Mouse (Mus musculus): Measurements from ENCODE around the gene Tcaf2. TPM values are rescaled to one million over a fixed set of nuclear protein-coding genes. Genes with fewer than 3 reads are reported as not detected.

Gene Tcaf2
- 1 to 10 TPM; 4.4 to 5.7 TPM for total RNA-seq (2021)

DNA sequence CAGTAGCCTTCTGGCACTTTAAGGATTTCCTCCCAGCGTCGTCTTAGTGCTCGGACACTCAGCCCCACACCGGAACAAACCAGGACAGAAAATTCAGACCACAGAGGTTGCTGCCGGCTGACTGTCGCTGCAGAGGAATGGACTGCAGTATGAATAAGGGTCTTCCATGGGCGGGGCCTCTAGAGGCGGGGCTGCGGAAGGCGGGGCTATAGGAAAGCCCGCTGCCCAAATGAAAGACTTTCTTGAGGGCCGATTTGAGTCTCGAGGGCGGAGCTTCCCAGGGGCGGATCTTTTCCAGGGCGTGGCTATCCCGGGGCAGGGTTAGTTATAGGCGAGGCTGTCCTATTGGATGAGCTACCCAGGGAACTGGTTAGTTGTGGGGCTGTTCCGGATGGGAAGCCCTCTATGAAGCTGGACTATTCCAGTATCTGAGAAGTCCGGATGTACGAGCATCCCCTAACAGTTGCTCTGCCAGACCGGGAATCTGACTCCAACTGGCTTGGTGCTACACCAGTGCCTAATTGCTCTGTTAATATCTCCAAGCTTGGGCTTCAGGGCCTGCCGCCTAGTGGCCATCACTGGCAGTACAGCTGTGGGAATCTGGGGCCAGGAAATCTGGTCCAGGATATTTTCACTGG is at the start of gene Tcaf2:
TSS of gene Tcaf2 (minus strand) at position 343 of the 638 bp plus-strand sequence.
- peak; percentile 92 for DNase-seq
- intact Hi-C loops (cut with DNase I) = loop anchor here (2.0 to 5.0 kb wide), 2 partner anchors 48 to 418 kb away; no protein-coding TSS in a partner anchor

DNA sequence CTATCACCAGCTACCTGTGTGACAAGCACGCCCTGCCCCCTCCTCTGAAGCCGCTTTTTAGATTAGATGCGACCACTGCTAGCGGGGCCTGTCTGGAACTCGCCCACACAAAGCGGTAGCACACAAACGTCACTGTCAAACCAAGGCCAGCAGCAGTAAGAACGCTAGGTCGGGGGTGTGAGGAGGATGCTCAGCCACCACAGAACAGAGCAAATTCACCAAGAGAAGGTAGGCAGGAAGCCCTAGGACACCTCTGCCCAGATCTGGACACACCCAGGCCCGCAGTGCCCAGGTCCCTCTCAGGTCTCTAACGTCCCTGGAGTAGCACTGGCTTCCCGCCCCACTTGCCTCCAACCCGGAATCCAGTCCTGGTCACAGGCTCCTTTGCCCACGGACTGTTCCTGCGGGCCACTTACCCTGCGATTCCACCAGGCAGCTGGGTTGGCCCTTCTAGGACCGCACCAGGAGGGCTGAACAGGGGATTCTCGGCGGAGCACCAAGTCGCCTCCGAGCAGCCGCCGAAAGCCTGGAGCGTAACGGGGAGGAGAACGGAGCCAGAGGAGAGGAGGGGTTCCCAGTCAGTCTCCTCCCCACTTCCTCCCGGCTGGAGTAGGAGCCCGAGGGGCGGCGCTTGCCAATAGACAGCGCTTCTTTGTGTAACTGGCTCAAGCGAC is 47.6 kb upstream of the Tcaf2 start:
- intact Hi-C loops (cut with DNase I) = loop anchor here (2.0 kb wide), 2 partner anchors 18 to 48 kb away; partner anchors contain the start of genes Tcaf1 and Tcaf2

DNA sequence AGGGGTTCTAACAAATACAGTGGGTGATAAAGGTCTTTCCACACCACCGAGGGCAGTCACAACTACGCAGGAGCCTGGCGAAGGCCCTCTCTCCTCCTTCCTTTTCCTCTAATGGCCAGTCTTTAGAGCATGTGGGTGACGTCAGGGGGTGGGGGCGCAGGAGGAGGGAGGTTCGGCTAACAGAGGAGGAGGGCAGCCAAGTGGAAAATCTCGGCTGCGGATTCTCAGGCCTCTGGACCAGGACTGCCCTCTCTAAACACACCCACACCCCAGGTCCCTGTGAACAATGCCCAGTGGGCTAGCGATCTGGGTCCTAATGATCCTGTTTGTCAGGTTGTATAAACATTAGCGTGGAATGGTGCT is 47.1 kb upstream of the Tcaf2 start:
- intact Hi-C loops (cut with DNase I) = loop anchor here (2.0 kb wide), 2 partner anchors 19 to 47 kb away; partner anchors contain the start of genes Tcaf1 and Tcaf2
- peak; percentile 85 for DNase-seq

More for the DNA sequence above, 47.6 kb upstream of the Tcaf2 start:
- peak; percentile 88 for DNase-seq

DNA sequence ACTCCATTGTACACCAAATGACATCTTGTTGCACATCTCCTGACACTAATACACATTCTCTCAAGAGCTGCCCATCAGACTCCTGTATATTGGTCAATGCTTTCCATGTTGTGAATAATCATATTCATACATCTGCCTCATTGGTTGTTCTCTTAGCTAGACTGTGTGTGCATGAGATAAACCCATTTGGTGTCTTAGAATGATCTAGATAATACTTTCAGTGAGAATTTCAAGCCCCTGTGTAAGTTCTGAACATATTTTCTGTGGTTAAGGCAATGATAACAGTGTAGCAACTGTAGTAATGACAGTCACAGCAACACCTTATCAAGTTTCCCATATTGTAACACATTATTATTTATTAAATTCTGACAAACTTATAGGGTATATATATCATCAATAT is 44.7 kb upstream of the Tcaf2 start:
- DNase-seq = no peak
- intact Hi-C loops (cut with DNase I) = no loop called here

DNA sequence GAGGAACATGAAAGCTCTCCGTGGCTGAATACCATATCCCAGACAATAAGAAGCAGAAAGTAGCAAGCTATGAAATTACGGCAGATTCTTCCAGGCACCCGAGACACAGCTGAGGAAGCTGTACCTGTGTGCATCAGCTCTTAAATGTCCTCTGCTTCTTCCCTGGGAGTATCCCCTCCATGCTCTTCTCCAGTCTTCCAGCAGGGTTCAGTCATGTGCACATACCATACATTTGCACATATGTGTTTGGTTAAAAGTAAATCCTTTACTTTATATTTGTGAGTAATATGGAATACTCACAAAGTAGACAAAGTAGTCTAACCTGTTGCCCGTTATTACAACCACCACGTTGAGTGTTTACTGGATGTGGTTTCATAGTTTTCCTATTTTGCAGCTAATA is 42.9 kb upstream of the Tcaf2 start:
- no peak for DNase-seq
- intact Hi-C loops (cut with DNase I) = no loop called here

DNA sequence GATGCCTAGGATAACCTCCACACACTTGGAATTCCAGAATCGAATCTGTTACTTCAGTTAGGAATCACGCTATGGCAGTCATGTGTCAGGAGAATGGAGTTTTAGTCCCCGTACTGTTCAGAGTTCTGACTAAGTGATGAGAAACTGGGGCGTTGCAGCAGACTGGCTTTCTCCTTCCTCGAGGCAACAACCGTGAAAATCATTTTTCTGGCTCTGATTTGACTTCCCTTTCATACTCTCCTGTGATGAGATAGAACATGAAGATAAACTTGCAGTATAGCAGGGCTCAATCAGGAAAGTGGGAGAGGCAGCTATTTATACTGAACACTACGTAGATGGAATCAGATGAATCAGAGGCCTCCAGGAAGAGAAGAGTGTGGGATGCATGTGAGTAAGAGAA is 35.0 kb upstream of the Tcaf2 start:
- DNase-seq = no peak
- intact Hi-C loops (cut with DNase I) = no loop called here

DNA sequence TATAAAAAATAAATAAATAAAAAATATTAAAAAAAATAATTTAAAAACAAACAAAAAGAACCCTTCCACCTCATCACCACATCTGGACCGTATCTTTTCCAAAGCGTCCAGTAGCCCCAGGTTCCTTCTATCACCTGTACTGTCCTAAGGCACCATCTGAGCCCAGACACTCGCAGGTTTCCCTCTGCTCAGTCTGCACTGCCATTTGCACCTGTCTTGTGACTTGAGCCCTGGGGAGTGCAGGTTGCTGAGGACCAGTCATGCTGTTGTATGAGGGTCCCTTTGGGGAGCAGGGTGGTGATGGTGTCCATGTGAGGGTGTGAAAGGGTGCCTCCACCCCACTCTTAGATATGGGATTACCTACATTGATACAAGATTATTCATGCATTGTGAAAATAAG is 31.0 kb upstream of the Tcaf2 start:
- intact Hi-C loops (cut with DNase I) = no loop called here
- no peak for DNase-seq

DNA sequence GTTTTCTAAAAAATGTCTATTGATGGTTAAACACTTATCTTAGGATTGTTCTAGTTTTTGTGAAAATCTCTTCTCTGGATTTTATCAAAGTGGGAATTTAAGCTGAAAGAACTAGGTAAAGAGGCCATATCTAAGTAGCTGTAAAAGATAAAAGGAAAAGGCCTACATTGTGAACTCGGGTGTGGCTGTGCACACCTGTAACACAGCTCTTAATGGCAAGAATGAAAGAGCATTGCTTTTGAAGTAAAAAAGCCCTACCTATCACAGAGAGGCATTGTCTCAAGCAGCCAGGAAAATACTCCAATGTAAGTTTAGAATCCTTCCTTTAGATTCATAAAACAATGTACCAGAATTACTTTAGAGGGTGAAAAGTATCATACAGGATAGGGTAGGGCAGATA is 26.7 kb upstream of the Tcaf2 start:
- DNase-seq = no peak
- intact Hi-C loops (cut with DNase I) = no loop called here

DNA sequence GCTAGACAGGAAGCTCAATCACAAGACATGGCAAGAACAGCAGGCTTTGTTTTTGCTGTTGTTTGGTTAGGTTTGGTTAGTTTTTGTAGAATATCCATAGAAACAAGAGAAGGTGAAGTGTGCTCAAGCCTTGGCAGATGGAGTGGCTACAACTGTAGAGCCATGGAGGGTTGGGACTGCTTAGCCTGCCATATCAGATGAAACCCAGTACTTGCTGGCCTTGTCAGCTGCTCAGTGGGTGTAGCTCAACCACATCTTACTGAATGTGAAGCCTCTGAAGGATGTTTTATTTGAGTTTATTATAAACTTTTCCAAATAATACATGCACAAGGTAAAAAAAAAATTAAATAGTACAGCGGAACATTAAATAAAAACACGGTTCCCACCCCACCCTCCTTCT is 22.7 kb upstream of the Tcaf2 start:
- DNase-seq = no peak
- intact Hi-C loops (cut with DNase I) = no loop called here

DNA sequence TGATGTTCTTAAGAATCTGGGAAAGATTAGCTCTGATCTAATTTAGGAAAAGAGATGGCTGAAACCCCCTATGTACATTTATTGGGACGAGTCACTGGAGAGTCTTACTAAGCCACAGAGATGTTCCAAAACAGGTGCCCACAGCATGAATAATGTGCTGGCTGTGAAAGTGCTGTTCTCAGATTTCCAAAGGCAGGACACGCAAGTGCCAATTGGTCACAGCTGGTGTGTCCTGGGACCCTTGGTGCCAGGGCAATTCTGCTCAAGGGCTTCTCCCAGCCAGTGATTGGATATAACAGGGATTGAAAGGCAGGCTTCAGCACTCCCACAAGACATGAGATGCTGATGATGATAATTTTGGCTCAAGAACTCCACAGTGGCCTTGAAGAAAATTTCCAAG is 16.7 kb upstream of the Tcaf2 start:
- intact Hi-C loops (cut with DNase I) = loop anchor here (5.0 kb wide), 1 partner anchor 201 kb away; no protein-coding TSS in a partner anchor
- DNase-seq = no peak

DNA sequence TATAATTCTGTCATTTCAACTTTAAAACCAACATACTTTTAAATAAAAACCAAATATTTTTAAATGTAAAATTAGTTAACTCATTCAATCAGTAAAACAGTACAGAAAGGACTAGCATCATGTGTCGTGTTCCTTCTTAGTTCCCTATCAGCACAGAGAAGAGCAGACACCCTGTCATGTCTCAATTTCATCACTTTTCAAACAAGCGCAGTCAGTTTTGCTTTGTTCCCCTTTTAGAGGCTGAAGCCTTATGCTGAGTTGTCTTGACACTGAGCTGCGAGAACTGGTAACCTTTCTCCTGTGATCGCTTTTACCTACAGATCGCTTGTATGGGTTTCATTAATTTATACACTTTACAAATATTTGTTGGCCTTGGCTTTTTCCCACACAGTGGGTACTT is 10.7 kb downstream of the Tcaf2 start:
- no peak for DNase-seq
- intact Hi-C loops (cut with DNase I) = no loop called here

DNA sequence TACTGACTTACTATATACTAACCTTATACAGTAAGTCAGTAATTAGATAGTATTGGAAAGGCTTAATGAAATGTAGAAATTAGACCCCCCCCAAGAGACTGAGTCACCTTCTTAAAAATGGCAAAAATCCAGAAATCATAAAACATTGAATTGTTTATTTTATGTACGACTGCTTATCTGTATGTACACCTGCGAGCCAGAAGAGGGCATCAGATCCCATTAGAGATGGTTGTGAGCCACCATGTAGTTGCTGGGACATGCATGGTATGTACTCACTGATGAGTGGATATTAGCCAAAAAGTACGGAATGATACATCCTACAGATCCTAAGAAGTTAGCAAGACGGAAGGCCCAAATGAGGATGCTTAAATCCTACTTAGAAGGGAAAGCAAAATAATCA is 13.7 kb downstream of the Tcaf2 start:
- intact Hi-C loops (cut with DNase I) = no loop called here
- no peak for DNase-seq

DNA sequence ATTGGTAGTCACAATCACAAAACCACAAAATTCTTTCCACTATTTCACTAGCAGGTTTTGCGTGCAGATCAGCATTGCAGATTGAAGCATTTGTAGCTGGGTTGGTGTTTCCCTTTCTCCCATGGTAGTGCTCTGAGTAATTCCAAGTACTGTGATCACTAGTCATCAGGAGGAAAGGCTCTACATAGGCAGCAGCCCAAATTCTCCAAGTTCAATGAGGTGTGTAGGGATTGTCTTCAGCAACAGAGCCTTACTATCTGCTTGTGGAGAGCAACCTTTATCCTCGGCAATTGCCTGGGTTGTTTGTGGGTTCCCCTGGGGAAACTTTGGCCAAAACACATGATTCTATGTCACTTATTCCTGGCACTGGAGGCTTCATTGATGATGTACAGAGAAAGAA is 28.1 kb downstream of the Tcaf2 start:
- intact Hi-C loops (cut with DNase I) = no loop called here
- no peak for DNase-seq

DNA sequence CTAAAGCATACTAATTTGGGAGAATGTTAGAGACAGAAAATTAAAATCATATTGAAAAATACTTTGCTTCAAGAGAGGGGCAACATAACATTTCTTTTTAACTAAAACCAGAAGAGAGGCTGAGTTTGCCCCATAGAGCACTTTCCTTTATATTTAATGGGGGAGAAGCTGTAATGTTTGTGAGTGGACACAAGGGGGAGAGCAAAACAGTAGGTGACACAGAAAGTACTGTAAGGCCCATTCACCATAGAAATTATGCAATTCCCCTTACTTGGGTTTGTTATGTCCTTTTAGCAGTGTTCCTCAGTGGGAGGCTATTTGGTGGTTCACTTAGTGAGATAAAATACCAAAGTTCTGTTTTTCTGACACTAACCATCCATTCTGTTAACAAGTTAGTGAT is 32.8 kb downstream of the Tcaf2 start:
- intact Hi-C loops (cut with DNase I) = loop anchor here (5.0 kb wide), 2 partner anchors 250 to 465 kb away; no protein-coding TSS in a partner anchor
- DNase-seq = peak; percentile 8 to 17

DNA sequence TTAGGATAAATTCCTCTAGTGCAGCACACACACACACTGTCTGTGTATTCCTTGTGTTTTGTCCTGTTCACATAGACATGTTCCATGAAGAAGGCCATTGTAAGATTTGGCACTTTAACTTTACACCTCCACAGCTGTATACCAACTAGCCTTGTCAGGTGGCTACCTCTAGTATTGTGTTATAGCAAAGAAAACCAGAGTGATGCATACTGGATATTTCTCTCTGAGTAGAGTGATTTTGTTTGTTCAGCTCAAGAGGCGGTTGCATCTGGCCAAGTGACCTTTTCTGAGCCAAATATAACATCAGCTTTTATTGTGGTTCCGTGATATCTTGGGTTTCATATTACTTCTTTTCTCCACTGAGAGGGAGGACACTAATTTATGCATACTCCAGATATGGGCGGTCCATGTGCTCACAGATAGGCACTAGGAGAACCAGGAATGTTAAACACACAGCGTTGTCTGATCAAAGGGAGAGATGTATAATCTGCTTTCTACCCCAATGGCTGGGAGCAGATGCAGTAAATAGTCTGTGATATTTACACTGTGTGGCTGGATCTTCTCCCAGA is 34.0 kb downstream of the Tcaf2 start:
- peak in 1 of 2 experiments; percentile 9 for DNase-seq

DNA sequence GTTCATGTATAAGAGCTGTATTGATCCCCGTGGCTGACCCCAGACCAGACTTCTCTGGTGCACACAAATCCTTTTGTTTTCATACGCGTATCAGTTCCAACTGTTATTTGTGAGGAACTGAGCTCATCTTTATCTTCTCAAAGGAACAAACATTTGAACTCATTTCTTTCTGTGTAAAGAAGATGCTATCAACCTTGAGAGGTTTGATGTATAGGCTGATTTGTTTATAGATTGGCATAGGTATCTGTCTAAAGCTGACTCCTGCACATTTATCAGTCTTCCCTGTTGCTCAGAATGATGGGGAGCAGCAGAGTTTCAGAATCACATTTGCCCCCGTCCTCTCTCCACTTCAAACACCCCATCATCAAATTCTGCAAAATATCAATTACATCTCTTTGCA is 47.5 kb downstream of the Tcaf2 start, which contains the start of gene Tcaf3:
TSS of gene Tcaf3 (minus strand) at position 101 of the 400 bp plus-strand sequence.
- intact Hi-C loops (cut with DNase I) = no loop called here
- no peak for DNase-seq

More for the DNA sequence above, 34.0 kb downstream of the Tcaf2 start:
- intact Hi-C loops (cut with DNase I) = loop anchor here (5.0 kb wide), 2 partner anchors 251 to 466 kb away; no protein-coding TSS in a partner anchor

DNA sequence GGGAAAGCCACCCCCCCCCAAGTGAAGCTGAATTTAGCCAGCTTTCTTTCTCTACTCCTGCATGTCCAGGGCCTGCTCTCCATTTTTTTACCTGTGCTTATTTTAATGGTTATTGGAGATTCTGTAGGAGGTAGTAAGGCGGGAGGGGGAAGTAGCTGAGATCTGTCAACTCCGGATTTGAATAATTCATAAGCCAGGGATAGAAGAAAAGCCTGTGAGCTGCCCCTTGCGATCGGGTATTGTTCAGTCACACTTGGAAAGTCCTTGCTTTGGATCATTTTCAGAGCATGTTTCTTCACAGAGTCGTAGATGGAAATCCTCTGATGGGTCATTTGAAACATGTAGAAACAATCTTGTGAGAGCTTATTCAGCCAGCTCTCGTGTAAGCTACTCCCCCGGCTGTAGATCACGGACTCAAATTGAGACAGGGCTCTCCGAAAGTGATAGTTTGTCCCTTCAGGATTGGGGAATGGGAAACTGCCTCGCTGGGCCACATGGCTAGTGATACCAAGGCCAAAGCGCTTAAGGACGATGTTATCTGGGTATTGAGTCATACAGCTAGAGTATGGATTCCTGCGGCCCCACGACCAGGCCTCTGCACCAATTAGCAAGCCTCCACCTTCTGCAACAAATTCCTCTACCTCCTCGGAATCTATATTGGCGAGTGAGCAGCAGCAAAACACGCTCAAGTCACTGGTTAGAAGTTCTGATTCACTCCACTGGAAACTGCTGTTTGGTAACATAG is 51.7 kb downstream of the Tcaf2 start:
- intact Hi-C loops (cut with DNase I) = no loop called here

DNA sequence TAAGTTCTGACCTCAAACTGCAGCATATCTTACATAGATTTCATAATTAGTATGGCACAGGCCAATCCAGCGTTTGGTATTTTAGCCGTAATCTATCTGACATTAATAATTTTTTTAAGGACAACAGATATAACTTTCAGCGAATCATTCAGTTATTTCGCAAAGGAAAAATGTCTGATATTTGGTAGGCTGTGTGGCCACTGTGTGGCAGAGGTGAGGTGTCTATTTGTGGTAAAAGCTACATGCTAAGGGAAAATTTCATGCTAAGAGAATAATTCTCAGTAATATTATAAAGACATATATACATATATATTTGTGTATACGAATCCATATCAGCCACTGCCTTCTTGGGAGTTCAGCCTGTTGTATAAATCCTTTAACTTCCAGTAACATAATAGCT is 58.5 kb downstream of the Tcaf2 start:
- intact Hi-C loops (cut with DNase I) = no loop called here

More for the DNA sequence above, 51.7 kb downstream of the Tcaf2 start:
- no peak for DNase-seq

DNA sequence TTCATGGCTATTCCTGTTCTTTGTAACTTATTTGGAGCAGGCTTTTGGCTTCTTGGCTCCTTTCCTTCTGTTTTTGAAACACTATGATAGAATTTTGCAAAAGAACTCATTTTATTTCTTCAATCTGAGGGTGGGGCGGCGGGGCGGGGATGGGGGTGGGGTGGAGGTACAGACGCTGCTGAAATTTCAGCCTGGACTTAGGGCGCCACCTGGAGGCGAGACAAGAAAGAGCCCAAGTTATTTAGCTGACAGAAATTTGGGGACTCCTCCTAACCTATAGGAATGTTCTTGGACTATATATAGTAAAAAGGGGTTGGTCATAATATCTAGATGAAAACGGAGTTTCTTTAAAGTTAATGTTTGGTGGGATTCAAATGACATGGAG is 61.6 kb downstream of the Tcaf2 start:
- peak; percentile 68 to 79 for DNase-seq
- intact Hi-C loops (cut with DNase I) = loop anchor here (1.0 to 5.0 kb wide), 8 partner anchors 41 to 981 kb away; partner anchors contain the start of genes Fam131b and Zyx

More for the DNA sequence above, 58.5 kb downstream of the Tcaf2 start:
- no peak for DNase-seq

DNA sequence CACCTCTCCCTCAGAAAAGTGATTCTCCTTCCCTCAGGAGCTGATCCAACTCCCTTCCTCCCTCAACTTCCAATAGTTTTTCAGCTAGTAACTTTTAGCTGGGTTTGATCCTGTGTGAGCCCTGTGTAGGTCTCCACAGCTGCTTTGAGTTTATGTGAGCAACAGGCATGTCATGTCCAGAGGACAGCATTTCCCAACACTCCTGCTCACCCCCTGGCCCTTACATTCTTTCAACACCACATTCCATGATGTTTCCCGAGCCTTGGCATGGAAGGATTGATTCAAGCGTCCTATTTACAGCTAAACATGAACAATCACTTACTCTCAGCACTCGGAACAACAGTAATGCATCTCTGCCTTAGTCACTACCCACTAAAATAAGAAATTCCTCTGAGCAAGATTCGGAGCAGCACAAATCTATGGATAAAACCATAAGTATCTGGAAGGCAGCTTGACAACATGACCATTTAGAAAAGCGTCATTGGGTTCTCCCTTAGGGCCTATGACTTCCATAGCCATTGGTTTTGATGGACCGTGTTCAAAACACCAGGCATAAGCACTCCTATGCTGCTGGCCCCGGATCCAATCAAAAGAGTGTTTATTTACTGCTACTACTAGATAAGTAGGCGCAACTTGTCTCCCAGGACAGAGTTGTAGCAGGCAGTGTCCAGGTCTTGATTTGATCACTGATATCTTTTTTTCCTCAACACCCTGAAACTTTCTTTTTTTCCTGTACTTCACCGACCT is 62.1 kb downstream of the Tcaf2 start:
- intact Hi-C loops (cut with DNase I) = loop anchor here (1.0 to 5.0 kb wide), 8 partner anchors 41 to 981 kb away; partner anchors contain the start of genes Fam131b and Zyx
- no peak for DNase-seq

All from heart, postnatal 10 days (tissue).